Mouse (Mus musculus): ENCODE results near the gene Snrnp27. TPM values are rescaled to one million over a fixed set of nuclear protein-coding genes. Genes with fewer than 3 reads are reported as not detected.

The Snrnp27 gene
- polyA plus RNA-seq, 1 experiment, result 65.6 TPM

DNA sequence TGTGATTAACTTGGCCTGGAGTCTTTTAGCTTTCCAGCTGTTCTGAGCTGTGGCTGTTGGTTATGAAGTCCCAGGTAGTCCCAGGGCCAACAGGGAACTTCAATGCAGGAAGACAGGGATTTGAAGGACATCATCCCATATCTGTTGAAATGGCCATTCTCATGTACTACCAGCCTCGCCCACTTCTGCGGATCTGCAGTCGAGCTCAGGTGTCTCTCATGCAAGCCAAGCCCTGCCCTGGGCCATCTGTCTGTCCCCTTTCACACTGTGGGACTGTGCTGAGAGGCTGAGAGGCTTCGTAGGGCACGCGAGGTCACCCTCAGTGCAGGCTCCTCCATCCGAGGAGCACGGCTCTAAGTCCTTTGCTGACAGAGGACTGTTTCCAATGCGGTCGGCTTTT, 11.9 kb upstream of the Snrnp27 start:
- no peak for TF ChIP-seq CTCF (IDR thresholded peaks at IDR 0.05; ENCODE audit: borderline replicate concordance, insufficient read depth, low read length)
- TF ChIP-seq POLR2A (IDR thresholded peaks at IDR 0.05; ENCODE audit: low read depth, low read length), result no peak
- H3K4me3 ChIP-seq (ENCODE audit: insufficient read depth, low read length), result no peak overlapping the region
- H3K4me1 ChIP-seq (ENCODE audit: control insufficient read depth, insufficient read depth, low read length), result no peaks in the 10 kb centered on the region
- no peak overlapping the region for H3K27ac ChIP-seq (ENCODE audit: insufficient read depth, low read length)

DNA sequence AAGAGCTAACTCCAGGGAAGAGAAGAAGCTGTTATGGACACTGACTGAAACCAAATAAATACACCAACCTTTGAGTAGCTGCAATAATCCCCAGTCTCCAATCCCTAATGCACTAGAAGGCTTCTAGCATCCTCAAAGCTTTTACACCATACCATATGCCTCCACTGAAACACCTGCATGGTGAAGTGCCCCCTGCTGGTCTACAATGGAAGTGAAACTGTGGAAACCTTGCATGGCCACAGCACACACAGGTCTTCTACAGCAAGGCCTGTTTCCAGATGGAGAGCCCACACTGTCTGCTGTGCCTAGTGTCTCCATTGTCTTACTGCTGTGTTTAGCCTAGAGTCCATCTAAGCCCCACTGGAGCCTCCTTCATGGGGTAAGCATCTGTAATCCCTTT, 10.1 kb upstream of the Snrnp27 start:
- no peaks in the 10 kb centered on the region for H3K4me1 ChIP-seq (ENCODE audit: control insufficient read depth, insufficient read depth, low read length)
- no peak overlapping the region for H3K27ac ChIP-seq (ENCODE audit: insufficient read depth, low read length)
- no peak overlapping the region for H3K4me3 ChIP-seq (ENCODE audit: insufficient read depth, low read length)
- TF ChIP-seq CTCF (IDR thresholded peaks at IDR 0.05; ENCODE audit: borderline replicate concordance, insufficient read depth, low read length) (peak; percentile 38; the same call in 1 of the 2 replicates), POLR2A (IDR thresholded peaks at IDR 0.05; ENCODE audit: low read depth, low read length) (no peak)

DNA sequence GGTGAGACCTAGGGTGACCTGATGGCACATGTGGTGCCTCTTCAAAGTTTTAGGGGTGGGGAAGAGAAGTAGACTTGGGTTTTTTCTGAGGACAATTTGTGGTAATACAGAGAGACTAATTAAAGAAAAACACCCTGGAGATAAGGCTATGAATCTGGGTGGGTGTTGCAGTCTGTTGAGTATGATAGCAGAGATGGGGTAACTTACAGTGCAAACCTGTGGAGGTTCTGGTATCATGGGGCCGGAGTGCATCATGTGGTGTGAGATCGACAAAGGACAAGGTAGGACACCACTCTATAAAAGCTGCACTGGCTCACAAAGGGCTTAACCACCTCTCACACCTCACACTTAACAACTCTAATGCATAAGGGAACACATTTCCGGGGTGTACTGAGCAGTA, 5.3 kb upstream of the Snrnp27 start:
- no peak overlapping the region for H3K4me3 ChIP-seq (ENCODE audit: insufficient read depth, low read length)
- no peak for TF ChIP-seq POLR2A (IDR thresholded peaks at IDR 0.05; ENCODE audit: low read depth, low read length)
- no peak for TF ChIP-seq CTCF (IDR thresholded peaks at IDR 0.05; ENCODE audit: borderline replicate concordance, insufficient read depth, low read length)
- no peak overlapping the region for H3K27ac ChIP-seq (ENCODE audit: insufficient read depth, low read length)
- no peaks in the 10 kb centered on the region for H3K4me1 ChIP-seq (ENCODE audit: control insufficient read depth, insufficient read depth, low read length)

DNA sequence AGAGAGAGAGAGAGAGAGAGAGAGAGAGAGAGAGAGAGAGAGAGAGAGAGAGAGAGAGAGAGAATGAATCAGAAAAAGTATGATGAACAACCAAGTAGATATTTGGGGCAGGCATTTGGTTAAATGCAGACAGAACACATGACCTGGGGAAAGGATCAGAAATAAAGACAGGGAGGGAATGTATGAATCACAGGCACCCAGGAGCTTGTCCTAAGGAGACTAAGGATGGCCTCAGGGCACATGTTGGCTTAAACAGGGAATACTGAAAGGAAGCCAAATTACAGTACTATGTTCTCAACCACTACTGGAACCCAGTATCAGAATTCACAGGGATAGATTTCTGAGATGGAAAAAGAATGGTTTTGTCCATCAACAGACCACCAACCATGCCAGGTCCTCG, 2.6 kb upstream of the Snrnp27 start:
- Histone ChIP-seq H3K4me3 (ENCODE audit: insufficient read depth, low read length) (no peak overlapping the region), H3K4me1 (ENCODE audit: control insufficient read depth, insufficient read depth, low read length) (peaks cover 2% of the 10 kb centered on the region), H3K27ac (ENCODE audit: insufficient read depth, low read length) (no peak overlapping the region)
- TF ChIP-seq POLR2A (IDR thresholded peaks at IDR 0.05; ENCODE audit: low read depth, low read length) (no peak), CTCF (IDR thresholded peaks at IDR 0.05; ENCODE audit: borderline replicate concordance, insufficient read depth, low read length) (no peak)

DNA sequence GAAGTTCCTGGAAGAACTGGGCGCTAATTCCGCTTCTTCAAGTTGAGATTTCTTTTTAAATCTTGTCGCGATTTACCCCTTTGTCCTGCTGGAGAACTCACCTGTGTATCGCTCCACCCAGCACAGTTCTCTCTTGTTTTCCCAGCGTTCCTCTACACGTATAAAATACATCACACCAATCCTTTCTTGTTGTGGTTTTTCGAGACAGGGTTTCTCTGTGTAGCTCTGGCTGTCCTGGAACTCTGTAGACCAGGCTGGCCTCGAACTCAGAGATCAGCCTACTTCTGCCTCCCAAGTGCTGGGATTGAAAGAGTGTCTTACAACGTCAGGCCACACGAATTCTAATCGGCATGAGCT, 311 bp upstream of the Snrnp27 start:
- TF ChIP-seq CTCF (IDR thresholded peaks at IDR 0.05; ENCODE audit: borderline replicate concordance, insufficient read depth, low read length) (no peak), POLR2A (IDR thresholded peaks at IDR 0.05; ENCODE audit: low read depth, low read length) (no peak)
- Histone ChIP-seq H3K4me3 (ENCODE audit: insufficient read depth, low read length) (peak overlapping the region; percentile 21; the same call in 1 of the 2 replicates), H3K27ac (ENCODE audit: insufficient read depth, low read length) (no peak overlapping the region), H3K4me1 (ENCODE audit: control insufficient read depth, insufficient read depth, low read length) (peaks cover 2% of the 10 kb centered on the region)

DNA sequence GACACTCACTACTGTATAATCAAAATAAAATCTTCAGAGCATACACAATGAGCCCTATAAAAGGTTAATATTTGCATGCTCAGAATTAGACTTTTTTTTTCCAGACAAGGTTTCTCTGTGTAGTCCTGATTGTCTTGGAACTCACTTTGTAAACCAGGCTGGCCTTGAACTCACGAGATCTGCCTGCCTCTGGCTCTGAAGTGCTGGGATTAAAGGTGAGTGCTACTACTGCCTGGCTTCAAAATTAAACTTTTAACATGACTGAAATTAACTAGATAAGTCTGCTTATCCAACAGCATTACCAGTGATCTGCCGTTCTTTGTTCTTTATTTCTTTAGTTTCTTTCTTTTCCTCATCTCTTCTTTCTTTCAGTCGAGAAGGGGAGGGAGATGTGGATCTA, 3.0 kb downstream of the Snrnp27 start:
- Histone ChIP-seq H3K4me1 (ENCODE audit: control insufficient read depth, insufficient read depth, low read length) (peaks cover 2% of the 10 kb centered on the region), H3K27ac (ENCODE audit: insufficient read depth, low read length) (no peak overlapping the region), H3K4me3 (ENCODE audit: insufficient read depth, low read length) (no peak overlapping the region)
- TF ChIP-seq CTCF (IDR thresholded peaks at IDR 0.05; ENCODE audit: borderline replicate concordance, insufficient read depth, low read length), result no peak
- no peak for TF ChIP-seq POLR2A (IDR thresholded peaks at IDR 0.05; ENCODE audit: low read depth, low read length)

DNA sequence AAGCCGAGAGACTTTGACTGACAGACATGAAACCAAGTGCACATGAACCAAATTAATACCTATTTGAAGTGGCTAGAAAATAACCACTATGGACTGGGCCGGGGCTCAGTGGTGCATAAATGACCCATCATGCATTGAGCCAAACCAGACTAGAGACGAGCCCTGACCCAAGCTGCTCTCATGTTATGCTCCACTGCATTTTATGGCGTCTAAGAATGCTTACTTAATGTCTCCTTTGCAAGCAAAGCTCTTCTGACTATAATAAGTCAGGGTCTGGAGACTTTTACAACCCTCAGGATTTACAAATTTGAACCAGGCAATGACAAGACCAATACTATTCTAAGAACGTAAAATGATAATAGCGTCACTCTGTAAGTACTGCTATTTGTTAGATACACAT, 6.0 kb downstream of the Snrnp27 start:
- no peak for TF ChIP-seq POLR2A (IDR thresholded peaks at IDR 0.05; ENCODE audit: low read depth, low read length)
- TF ChIP-seq CTCF (IDR thresholded peaks at IDR 0.05; ENCODE audit: borderline replicate concordance, insufficient read depth, low read length), result no peak
- peaks cover 2% of the 10 kb centered on the region for H3K4me1 ChIP-seq (ENCODE audit: control insufficient read depth, insufficient read depth, low read length)
- H3K27ac ChIP-seq (ENCODE audit: insufficient read depth, low read length), result no peak overlapping the region
- H3K4me3 ChIP-seq (ENCODE audit: insufficient read depth, low read length), result no peak overlapping the region

DNA sequence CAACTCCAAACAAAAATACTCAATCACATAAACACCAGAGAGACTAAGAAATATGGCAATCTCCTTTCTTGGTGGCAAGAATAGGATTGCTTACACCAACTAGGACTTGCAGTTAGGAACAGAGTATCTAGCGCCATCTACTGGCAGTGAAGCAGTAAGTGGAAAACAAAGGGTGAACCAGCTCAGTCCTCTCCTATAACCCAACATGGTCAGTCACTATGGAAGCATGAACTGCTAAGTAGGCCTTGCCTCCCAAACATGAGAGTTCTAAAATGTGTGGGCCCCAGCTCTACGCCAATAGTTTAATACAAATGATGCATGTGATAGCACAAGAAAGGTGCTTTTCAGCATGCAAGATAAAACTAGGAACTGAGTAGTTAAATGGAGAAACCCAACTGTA, 13.4 kb downstream of the Snrnp27 start:
- Histone ChIP-seq H3K4me3 (ENCODE audit: insufficient read depth, low read length) (no peak overlapping the region), H3K27ac (ENCODE audit: insufficient read depth, low read length) (no peak overlapping the region)
- TF ChIP-seq POLR2A (IDR thresholded peaks at IDR 0.05; ENCODE audit: low read depth, low read length), result no peak
- peak; percentile 28; the same call in 1 of the 2 replicates for TF ChIP-seq CTCF (IDR thresholded peaks at IDR 0.05; ENCODE audit: borderline replicate concordance, insufficient read depth, low read length)

DNA sequence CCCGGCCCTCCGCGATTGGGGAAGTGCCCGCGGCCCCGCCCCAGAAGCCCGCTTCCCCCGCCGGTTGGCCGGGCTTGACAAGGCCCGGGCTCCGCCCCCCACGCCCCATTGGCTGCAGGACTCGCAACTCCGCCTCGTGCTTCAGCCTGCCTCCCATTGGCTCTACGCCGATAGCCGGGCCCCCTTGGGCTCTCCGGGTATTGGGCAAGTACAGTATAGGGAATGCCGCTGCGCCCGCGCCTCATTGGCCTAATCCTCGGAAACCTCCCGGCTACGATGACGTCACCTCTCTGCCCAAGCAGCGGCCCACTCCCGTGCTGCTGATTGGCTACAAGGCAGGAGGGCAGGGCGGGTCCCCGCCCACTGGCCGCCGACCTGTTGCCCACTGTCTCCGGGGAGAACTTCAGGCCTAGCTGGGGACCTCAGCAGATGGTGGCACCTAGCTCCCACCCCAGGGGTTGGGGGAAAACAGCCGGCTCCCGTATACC, 15.0 kb downstream of the Snrnp27 start:
- Histone ChIP-seq H3K27ac (ENCODE audit: insufficient read depth, low read length) (no peak overlapping the region), H3K4me3 (ENCODE audit: insufficient read depth, low read length) (peak overlapping the region; percentile 54), H3K4me1 (ENCODE audit: control insufficient read depth, insufficient read depth, low read length) (no peaks in the 10 kb centered on the region)
- peak; percentile 66 for TF ChIP-seq POLR2A (IDR thresholded peaks at IDR 0.05; ENCODE audit: low read depth, low read length)
- no peak for TF ChIP-seq CTCF (IDR thresholded peaks at IDR 0.05; ENCODE audit: borderline replicate concordance, insufficient read depth, low read length)

More for the DNA sequence above, 13.4 kb downstream of the Snrnp27 start:
- no peaks in the 10 kb centered on the region for H3K4me1 ChIP-seq (ENCODE audit: control insufficient read depth, insufficient read depth, low read length)

DNA sequence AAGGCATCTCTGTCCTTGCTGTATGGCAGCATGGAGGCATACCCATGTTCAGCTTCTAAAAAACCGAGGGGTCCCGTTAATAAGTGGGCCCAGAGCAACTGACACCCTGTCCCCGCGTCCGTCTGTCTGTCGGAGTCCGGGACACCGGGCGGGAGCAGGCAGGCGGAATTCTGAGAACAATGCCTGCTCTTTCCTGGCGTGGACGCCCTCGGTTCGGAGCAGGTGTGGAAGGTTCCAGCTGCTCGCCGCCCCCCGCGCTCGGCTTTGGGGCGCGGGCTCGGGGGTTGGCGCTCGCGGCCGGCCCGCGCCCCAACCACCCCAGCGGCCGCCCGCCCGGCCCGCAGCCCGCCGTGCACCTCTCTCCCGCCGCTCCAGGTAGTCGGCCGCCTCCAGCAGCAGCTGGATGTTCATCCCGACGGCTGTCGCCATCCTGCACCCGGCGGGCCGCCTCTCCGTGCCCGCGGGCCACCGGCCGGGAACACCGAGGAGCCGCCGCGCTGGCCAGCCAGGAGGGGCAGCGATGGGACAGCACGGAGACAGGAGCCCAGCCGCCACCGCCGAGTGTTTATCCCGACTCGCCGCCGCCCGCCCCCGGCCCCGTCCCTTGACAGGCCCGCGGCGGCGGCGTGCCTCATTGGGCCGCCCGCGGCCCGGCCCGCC, 15.6 kb downstream of the Snrnp27 start, which contains the start of gene Mxd1:
Gene Mxd1, minus strand, starts transcription at position 582 of the 660 bp plus-strand sequence.
- Histone ChIP-seq H3K27ac (ENCODE audit: insufficient read depth, low read length) (no peak within 1 kb of the TSS), H3K4me3 (ENCODE audit: insufficient read depth, low read length) (peak within 1 kb of the TSS; percentile 68), H3K4me1 (ENCODE audit: control insufficient read depth, insufficient read depth, low read length) (no peaks in the 10 kb centered on the region)
- TF ChIP-seq POLR2A (IDR thresholded peaks at IDR 0.05; ENCODE audit: low read depth, low read length) (peak; percentile 62), CTCF (IDR thresholded peaks at IDR 0.05; ENCODE audit: borderline replicate concordance, insufficient read depth, low read length) (no peak)

Measured in embryonic fibroblast, embryonic 13.5 days (primary cell).